Mouse (Mus musculus) small intestine, adult 2 months (tissue): Measurements from ENCODE around the gene Ncoa3. TPM values are rescaled to one million over a fixed set of nuclear protein-coding genes. Genes with fewer than 3 reads are reported as not detected.
A peak's percentile ranks its signal among the peaks of the same experiment; 100 is the strongest.

Experiments used
- H3K27ac ChIP-seq: fragments of 200-500 bp; 2 replicates; pipeline ENCODE4 v1.5.1; 2012; ENCODE audit warnings: low read depth, low read length, control low read depth, inconsistent platforms; ENCODE audit not compliant: insufficient read depth
- H3K27me3 ChIP-seq: fragments of 200-500 bp; 2 replicates; pipeline ENCODE4 v1.6.1; 2012; ENCODE audit warnings: mild to moderate bottlenecking, moderate library complexity, low read length, inconsistent platforms; ENCODE audit not compliant: control insufficient read depth, insufficient read depth
- H3K36me3 ChIP-seq: fragments of 200-500 bp; 2 replicates; pipeline ENCODE4 v1.6.1; 2012; ENCODE audit warnings: mild to moderate bottlenecking, low read length, control low read depth, inconsistent platforms; ENCODE audit not compliant: control insufficient read depth, insufficient read depth
- H3K4me1 ChIP-seq: fragments of 200-500 bp; 2 replicates; pipeline ENCODE4 v1.6.1; 2012; ENCODE audit warnings: low read length, inconsistent platforms, mixed read lengths; ENCODE audit not compliant: control insufficient read depth, insufficient read depth, insufficient read length
- H3K4me3 ChIP-seq: fragments of 200-500 bp; 2 replicates; pipeline ENCODE4 v1.5.1; 2012; ENCODE audit warnings: low read depth, mild to moderate bottlenecking, control low read depth, inconsistent platforms, low read length, moderate library complexity
- CTCF ChIP-seq: fragments of 200-500 bp; IDR thresholded peaks from 2 replicates; pipeline ENCODE4 v1.5.1; 2012; ENCODE audit warnings: low read depth, mild to moderate bottlenecking, control low read depth, inconsistent platforms, low read length, moderate library complexity, mixed read lengths; ENCODE audit not compliant: insufficient replicate concordance, insufficient read length; ENCODE audit errors: extremely low read depth
- POLR2A ChIP-seq: fragments of 200-500 bp; IDR thresholded peaks from 2 replicates; pipeline ENCODE4 v1.6.1; 2012; ENCODE audit warnings: low read depth, mild to moderate bottlenecking, control low read depth, inconsistent platforms, low read length, moderate library complexity
- WGBS: fragments of 180-500 bp; shearing (Covaris S2); methylation state at CpG from one replicate; pipeline ENCODE4 v1.1.7; 2018; 5-methylcytosine and 5-hydroxymethylcytosine counted together
- polyA plus RNA-seq: library from polyadenylated mRNA; depleted of rRNA; stranded (reverse); fragments of >200 nt; gene quantifications from 2 replicates; pipeline ENCODE4 v1.2.3, GENCODE M21; 2012

Ncoa3 gene
- polyA plus RNA-seq, 1 experiment = 20.1 TPM

DNA sequence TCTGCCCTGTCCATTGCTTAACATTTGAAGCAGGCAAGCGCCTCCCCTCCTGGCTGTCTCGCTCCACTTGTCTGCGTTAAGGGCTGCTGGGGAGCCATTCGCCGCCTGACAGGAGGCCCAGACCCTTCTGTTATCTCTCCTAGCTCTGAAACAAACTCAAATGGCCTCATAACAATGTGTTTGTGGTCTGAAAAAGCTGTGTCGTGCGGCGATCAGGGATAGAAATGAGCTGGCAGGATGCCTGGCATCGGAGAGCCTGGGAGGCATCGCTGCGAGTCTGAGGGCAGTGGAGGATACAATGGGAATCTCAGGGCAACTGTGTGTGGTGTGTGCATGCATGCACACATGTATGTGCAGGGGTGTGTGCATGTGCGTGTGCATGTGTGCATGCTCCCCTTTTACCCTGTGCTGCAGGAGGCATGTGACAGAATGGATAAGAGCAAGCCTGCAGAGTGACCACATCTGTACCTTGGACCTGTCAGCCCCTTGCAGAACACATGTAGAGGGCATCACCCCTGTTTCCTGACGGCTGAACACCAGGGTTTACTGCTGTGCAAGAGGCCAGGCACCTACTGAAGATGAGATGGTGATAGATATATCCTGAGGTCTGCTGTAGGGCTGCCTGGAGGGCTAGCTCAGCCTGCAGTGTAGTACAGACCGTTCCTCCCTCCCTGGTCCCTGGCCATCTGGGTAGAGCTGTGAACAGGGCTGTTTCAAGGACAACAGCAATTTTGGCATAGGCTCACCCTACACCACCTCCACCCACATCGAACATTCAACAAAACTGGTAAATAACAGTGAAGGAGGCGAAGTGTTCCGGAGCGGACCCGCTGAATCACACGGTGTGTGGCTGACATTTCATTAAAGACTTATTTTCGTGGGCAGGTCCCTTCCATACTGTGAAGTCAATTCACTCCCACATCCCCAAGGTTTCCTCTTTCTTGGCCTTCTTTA lies 108.2 kb downstream of the Ncoa3 start:
- H3K27me3 ChIP-seq = no peaks in the 10 kb centered on the region
- no peak for TF ChIP-seq POLR2A
- H3K4me1 ChIP-seq = no peaks in the 10 kb centered on the region
- H3K4me3 ChIP-seq = no peak overlapping the region
- peaks cover 1% of the 10 kb centered on the region; the same call in 1 of the 2 replicates for H3K36me3 ChIP-seq
- no peak overlapping the region for H3K27ac ChIP-seq
- WGBS = 85% methylated on average over 21 of the region's 21 CpGs

DNA sequence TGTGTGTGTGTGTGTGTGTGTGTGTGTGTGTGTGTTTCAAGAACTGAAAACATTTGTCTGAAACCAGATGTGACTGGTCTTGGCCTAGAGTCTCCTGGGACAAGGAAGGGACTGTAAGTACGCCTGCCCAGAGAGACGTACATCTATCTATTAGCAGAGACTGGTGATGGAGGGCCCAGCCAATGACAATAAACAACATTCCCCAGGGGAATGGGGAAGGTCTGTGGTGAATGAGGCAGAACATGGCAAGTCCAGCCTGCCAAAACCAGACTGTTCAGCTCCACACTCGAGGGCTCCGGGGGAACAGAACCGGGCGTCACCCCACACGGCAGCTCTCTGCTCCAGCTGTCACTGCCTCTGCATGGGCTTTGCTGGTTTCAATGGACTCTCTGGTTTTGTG lies 110.5 kb downstream of the Ncoa3 start:
- Histone ChIP-seq H3K4me1 (no peaks in the 10 kb centered on the region), H3K27me3 (no peaks in the 10 kb centered on the region), H3K36me3 (0 out of 2 replicates have a peak, but pooled peaks cover 1% of the 10 kb centered on the region), H3K4me3 (no peak overlapping the region), H3K27ac (no peak overlapping the region)
- no peak for TF ChIP-seq CTCF
- no peak for TF ChIP-seq POLR2A
- 78% methylated on average over 7 of the region's 7 CpGs for WGBS

DNA sequence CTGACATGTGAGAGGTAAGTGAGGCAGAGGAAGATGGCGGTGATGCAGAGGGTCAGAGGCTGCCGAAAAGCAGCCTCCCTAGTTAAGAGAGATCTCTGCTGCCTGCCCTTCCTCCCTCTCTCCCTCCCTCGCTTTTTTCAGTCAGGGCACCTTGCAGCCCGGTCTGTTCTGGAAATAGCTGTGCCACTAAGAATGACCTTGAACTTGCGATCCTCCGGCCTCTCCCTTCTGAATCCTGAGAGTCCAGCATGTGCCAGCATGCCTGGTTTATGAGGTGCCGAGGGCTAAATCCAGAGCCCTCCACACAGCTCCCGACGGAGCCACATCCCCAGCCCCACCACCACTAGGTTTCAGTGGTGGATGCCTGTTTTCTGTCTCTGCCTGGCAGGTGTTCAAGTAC lies 113.5 kb downstream of the Ncoa3 start:
- TF ChIP-seq CTCF (no peak), POLR2A (no peak)

DNA sequence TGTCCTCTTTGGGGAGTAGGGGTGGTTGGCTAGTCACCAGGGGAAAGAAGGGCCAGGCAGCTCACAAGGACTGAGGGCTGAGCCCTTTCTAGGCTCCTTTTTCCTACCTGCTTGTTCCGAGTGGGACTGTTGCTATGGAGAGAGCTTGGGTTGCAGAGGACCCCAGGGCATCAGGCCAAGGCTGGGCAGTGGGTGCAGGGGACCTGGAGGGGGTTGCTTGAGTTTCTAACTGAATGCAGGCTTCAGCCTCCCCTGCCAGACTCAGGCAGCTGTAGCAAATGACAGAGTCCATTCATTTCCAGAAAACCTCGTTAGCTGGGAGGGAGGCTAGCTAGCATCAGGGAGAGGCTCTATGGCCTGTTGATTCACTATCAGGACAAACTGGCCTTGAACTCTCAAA lies 114.2 kb downstream of the Ncoa3 start:
- no peaks in the 10 kb centered on the region for H3K27me3 ChIP-seq
- WGBS = 75% methylated on average over 2 of the region's 2 CpGs
- H3K27ac ChIP-seq = no peak overlapping the region
- H3K4me3 ChIP-seq = no peak overlapping the region
- TF ChIP-seq POLR2A (no peak), CTCF (no peak)
- no peaks in the 10 kb centered on the region for H3K4me1 ChIP-seq
- 0 out of 2 replicates have a peak, but pooled peaks cover 1% of the 10 kb centered on the region for H3K36me3 ChIP-seq

More for the DNA sequence above, 113.5 kb downstream of the Ncoa3 start:
- WGBS = 80% methylated on average over 9 of the region's 9 CpGs
- Histone ChIP-seq H3K4me1 (no peaks in the 10 kb centered on the region), H3K27ac (no peak overlapping the region), H3K36me3 (0 out of 2 replicates have a peak, but pooled peaks cover 1% of the 10 kb centered on the region), H3K4me3 (no peak overlapping the region), H3K27me3 (no peaks in the 10 kb centered on the region)

DNA sequence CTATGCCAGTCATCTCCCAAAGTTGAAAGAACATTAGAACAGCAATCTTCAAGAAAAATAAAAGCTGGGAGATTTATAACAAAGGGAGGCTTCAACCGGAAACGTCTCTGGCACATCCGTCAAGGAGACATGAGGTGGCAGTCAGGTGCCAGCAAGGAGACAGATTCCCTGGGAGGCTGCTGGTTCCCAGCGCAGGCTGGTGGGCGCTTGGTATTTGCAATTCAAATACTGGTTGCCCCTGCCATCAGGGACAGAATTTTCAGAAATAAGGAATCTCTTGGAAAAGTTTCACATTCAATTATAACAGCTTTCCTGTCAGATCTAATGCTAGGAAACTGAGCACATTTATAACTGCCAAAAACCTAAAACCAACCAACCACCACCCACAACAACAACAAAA lies 115.5 kb downstream of the Ncoa3 start:
- no peak overlapping the region for H3K27ac ChIP-seq
- H3K4me1 ChIP-seq = no peaks in the 10 kb centered on the region
- no peak overlapping the region for H3K4me3 ChIP-seq
- H3K27me3 ChIP-seq = no peaks in the 10 kb centered on the region
- 0 out of 2 replicates have a peak, but pooled peaks cover 1% of the 10 kb centered on the region for H3K36me3 ChIP-seq
- 85% methylated on average over 5 of the region's 5 CpGs for WGBS
- TF ChIP-seq POLR2A (no peak), CTCF (no peak)

DNA sequence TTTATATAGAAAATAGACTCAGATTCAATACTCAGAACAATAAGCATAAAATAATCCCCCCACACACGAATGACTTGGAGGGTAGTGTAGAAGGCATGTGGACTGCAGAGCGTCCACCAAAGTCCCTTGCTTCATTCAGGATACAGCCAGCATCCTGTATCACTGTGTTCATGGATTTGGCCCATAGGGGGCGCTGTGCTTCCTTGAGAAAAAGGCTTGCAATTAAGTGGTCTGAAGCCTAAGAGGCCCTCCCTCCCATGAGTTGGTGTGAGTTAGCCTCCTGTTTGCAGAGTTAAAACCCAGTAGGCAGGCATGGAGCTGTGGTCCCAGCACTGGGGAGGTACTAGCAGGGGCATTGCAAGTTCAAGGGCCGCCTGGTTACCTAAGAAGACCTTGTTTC lies 115.9 kb downstream of the Ncoa3 start:
- TF ChIP-seq POLR2A (no peak), CTCF (peak; percentile 86; the same call in 1 of the 2 replicates)
- WGBS = 29% methylated on average over 4 of the region's 4 CpGs

DNA sequence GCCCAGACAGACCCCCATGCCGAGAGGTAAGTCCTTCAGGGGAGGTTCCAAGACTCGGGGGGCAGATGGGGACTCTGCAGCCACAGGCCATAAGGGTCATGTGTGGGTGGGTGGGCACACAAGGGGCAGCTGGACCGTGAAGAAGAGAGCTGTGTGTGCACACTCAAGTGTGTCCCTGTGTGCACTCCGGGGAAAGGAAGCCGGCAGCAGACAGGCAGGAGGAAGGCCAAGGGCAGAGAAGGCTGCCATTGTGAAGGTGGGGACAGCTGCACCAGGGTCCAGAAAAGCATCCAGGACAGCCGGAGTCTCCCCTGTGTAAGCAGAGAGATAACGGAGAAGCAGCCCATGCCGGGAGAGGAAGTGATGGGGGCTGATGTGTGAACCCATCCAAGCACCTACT lies 118.3 kb downstream of the Ncoa3 start:
- WGBS = 75% methylated on average over 8 of the region's 8 CpGs
- TF ChIP-seq POLR2A (no peak), CTCF (no peak)
- Histone ChIP-seq H3K4me3 (no peak overlapping the region), H3K36me3 (peaks cover 7% of the 10 kb centered on the region; the same call in 1 of the 2 replicates), H3K27ac (no peak overlapping the region), H3K4me1 (no peaks in the 10 kb centered on the region), H3K27me3 (no peaks in the 10 kb centered on the region)

More for the DNA sequence above, 115.9 kb downstream of the Ncoa3 start:
- Histone ChIP-seq H3K36me3 (0 out of 2 replicates have a peak, but pooled peaks cover 1% of the 10 kb centered on the region), H3K4me1 (no peaks in the 10 kb centered on the region), H3K27me3 (no peaks in the 10 kb centered on the region), H3K27ac (no peak overlapping the region), H3K4me3 (no peak overlapping the region)
